ENCODE assay signal across 9 mouse cellular contexts in genomic region chr17:56829171-56829570, GRCm38 (mm10). TPM values are rescaled to one million over a fixed set of nuclear protein-coding genes. Genes with fewer than 3 reads are reported as not detected.
DNase-seq lines count a peak whose midpoint lies in the region; ATAC-seq and TF ChIP-seq lines count a peak whose summit lies in the region.
"Had no signal": no experiment of that assay in that cellular context is flagged by ENCODE, and none has a peak within 500 bp of the region (broad histone marks: within the 10 kb centered on the region; RNA-seq: fewer than 3 reads in every experiment).

No protein-coding gene starts in this region.

- peaks cover 5% of the 10 kb centered on the region; the same call in 1 of the 2 replicates for H3K27me3 ChIP-seq in erythroblast, embryonic 14.5 days (ENCODE audit: control insufficient read depth)
- no peaks in the 10 kb centered on the region for H3K27me3 ChIP-seq in E14TG2a.4 (ENCODE audit: insufficient read depth, low read length)
- H3K27me3 ChIP-seq in forebrain, embryonic 16.5 days (replicated peaks; ENCODE audit: control insufficient read depth, insufficient read depth, low read length), result peaks cover 3% of the 10 kb centered on the region; the same call in 1 of the 2 replicates
- H3K27me3 ChIP-seq in liver, embryonic 13.5 days, result 0 out of 2 replicates have a peak, but pooled peaks cover 8% of the 10 kb centered on the region
- peaks cover 4% of the 10 kb centered on the region; the same call in 1 of the 2 replicates for H3K27me3 ChIP-seq in thymus, adult 2 months (ENCODE audit: control insufficient read depth, insufficient read depth, low read length)

- H3K27ac ChIP-seq in forebrain, embryonic 16.5 days (ENCODE audit: low read length), result no peak overlapping the region
- H3K27ac ChIP-seq in liver, embryonic 13.5 days, result peak overlapping the region; percentile 95
- H3K27ac ChIP-seq in thymus, adult 2 months (ENCODE audit: control insufficient read depth, insufficient read depth, low read length), result no peak overlapping the region

- TF ChIP-seq CTCF in E14TG2a.4 (conservative IDR thresholded peaks at IDR 0.05; ENCODE audit: low read length), result no peak
- no peak for TF ChIP-seq CTCF in thymus, adult 2 months (IDR thresholded peaks at IDR 0.05; ENCODE audit: borderline replicate concordance, control insufficient read depth, extremely low read depth, insufficient read depth, low read length, poor library complexity)

- WGBS in forebrain, embryonic 16.5 days, result 27% methylated on average over 11 of the region's 11 CpGs
- WGBS in liver, embryonic 13.5 days (ENCODE audit: insufficient replicate concordance), result 36% methylated on average over 11 of the region's 11 CpGs
- WGBS in thymus, adult 2 months, result 77% methylated on average over 11 of the region's 11 CpGs

- no peak for ATAC-seq in erythroblast, adult 5-6 weeks (replicated peaks; ENCODE audit: low FRiP score, poor library complexity, severe bottlenecking)
- no peak for ATAC-seq in forebrain, embryonic 16.5 days
- ATAC-seq in liver, embryonic 13.5 days (ENCODE audit: low read depth), result no peak

- TF ChIP-seq POLR2A in thymus, adult 2 months (IDR thresholded peaks at IDR 0.05; ENCODE audit: control insufficient read depth, extremely low read depth, insufficient read depth, low read length, poor library complexity), result no peak

- H3K4me1 ChIP-seq in erythroblast, embryonic 14.5 days (ENCODE audit: control insufficient read depth), result peaks cover 64% of the 10 kb centered on the region
- peaks cover 82% of the 10 kb centered on the region for H3K4me1 ChIP-seq in E14TG2a.4 (replicated peaks; ENCODE audit: low read depth, low read length)
- peaks cover 13% of the 10 kb centered on the region for H3K4me1 ChIP-seq in forebrain, embryonic 16.5 days (replicated peaks; ENCODE audit: control insufficient read depth, insufficient read depth, low read length)
- peaks cover 71% of the 10 kb centered on the region for H3K4me1 ChIP-seq in liver, embryonic 13.5 days (replicated peaks)
- peaks cover 18% of the 10 kb centered on the region for H3K4me1 ChIP-seq in thymus, adult 2 months (replicated peaks; ENCODE audit: control insufficient read depth, insufficient read depth, low read length)

- H3K9ac ChIP-seq in forebrain, embryonic 16.5 days (replicated peaks; ENCODE audit: low read depth, low read length), result no peak overlapping the region
- peak overlapping the region; percentile 91 for H3K9ac ChIP-seq in liver, embryonic 13.5 days

- H3K36me3 ChIP-seq in erythroblast, embryonic 14.5 days (ENCODE audit: control insufficient read depth), result peaks cover 50% of the 10 kb centered on the region
- peaks cover 33% of the 10 kb centered on the region for H3K36me3 ChIP-seq in E14TG2a.4 (ENCODE audit: insufficient read depth, low read length)
- H3K36me3 ChIP-seq in forebrain, embryonic 16.5 days (ENCODE audit: control insufficient read depth, insufficient read depth), result no peaks in the 10 kb centered on the region
- peaks cover 2% of the 10 kb centered on the region; the same call in 1 of the 2 replicates for H3K36me3 ChIP-seq in liver, embryonic 13.5 days
- no peaks in the 10 kb centered on the region for H3K36me3 ChIP-seq in thymus, adult 2 months (ENCODE audit: control insufficient read depth, insufficient read depth, low read length)

- DNase-seq in liver, embryonic 13.5 days, result no peak
- no peak for DNase-seq in ovary, postnatal 14 days (ENCODE audit: low spot score)
- DNase-seq in thymus, postnatal 0 days (ENCODE audit: low spot score), result no peak
- DNase-seq in thymus, adult 2 months, result no peak

- H3K4me3 ChIP-seq in erythroblast, embryonic 14.5 days (replicated peaks), result peak overlapping the region; percentile 93
- peak overlapping the region; percentile 85 for H3K4me3 ChIP-seq in E14TG2a.4 (replicated peaks; ENCODE audit: low read length)
- H3K4me3 ChIP-seq in forebrain, embryonic 16.5 days (replicated peaks; ENCODE audit: low read length), result peak overlapping the region; percentile 51
- peak overlapping the region; percentile 88 for H3K4me3 ChIP-seq in liver, embryonic 13.5 days (replicated peaks)
- H3K4me3 ChIP-seq in thymus, adult 2 months (ENCODE audit: control insufficient read depth, insufficient read depth, low read length), result no peak overlapping the region

- peak overlapping the region; percentile 64 for H3K4me2 ChIP-seq in forebrain, embryonic 16.5 days (ENCODE audit: low read length)
- peak overlapping the region; percentile 91 for H3K4me2 ChIP-seq in liver, embryonic 13.5 days

- H3K9me3 ChIP-seq in erythroblast, embryonic 14.5 days (ENCODE audit: control insufficient read depth, low read length), result no peaks in the 10 kb centered on the region
- no peaks in the 10 kb centered on the region for H3K9me3 ChIP-seq in E14TG2a.4 (ENCODE audit: low read length)
- no peaks in the 10 kb centered on the region for H3K9me3 ChIP-seq in forebrain, embryonic 16.5 days (ENCODE audit: control insufficient read depth, low read length)
- no peaks in the 10 kb centered on the region for H3K9me3 ChIP-seq in liver, embryonic 13.5 days (replicated peaks)

RNA-seq across cellular contexts. Expression of gene Rfx2, which starts 1.6 kb away (rescaled TPM):
- 26.9 and 29.2 TPM in 2 replicates for polyA plus RNA-seq in erythroblast, embryonic 14.5 days (2012)
- total RNA-seq in erythroblast, adult 5-6 weeks (2015; ENCODE audit: low replicate concordance), result 21.5 and 25.7 TPM in 2 replicates
- total RNA-seq in erythroblast, adult 5-6 weeks (2017; ENCODE audit: low replicate concordance), result 26.1 and 39.6 TPM in 2 replicates
- polyA plus RNA-seq in forebrain, embryonic 16.5 days (2015; fragmentation: Nextera tagmentation; extraction: Ambion mirVana), result 3.7 and 4.2 TPM in 2 replicates
- polyA plus RNA-seq in liver, embryonic 13.5 days (2015; fragmentation: Nextera tagmentation; extraction: Ambion mirVana), result 10.1 and 10.7 TPM in 2 replicates
- 3.0 and 3.2 TPM in 2 replicates for polyA plus RNA-seq in thymus, postnatal 0 days (2015; fragmentation: Nextera tagmentation; extraction: Ambion mirVana)
- polyA plus RNA-seq in thymus, adult 2 months (2012; rRNA removed), result 31.3 and 44.2 TPM in 2 replicates

RNA-seq across cellular contexts. Expression of gene Acsbg2, which starts 45.1 kb away (rescaled TPM):
- polyA plus RNA-seq in erythroblast, embryonic 14.5 days (2012), result not detected in 2 replicates
- total RNA-seq in erythroblast, adult 5-6 weeks (2015; ENCODE audit: low replicate concordance), result not detected in 2 replicates
- total RNA-seq in erythroblast, adult 5-6 weeks (2017; ENCODE audit: low replicate concordance), result not detected in 2 replicates
- polyA plus RNA-seq in forebrain, embryonic 16.5 days (2015; fragmentation: Nextera tagmentation; extraction: Ambion mirVana), result not detected in 2 replicates
- not detected in 2 replicates for polyA plus RNA-seq in liver, embryonic 13.5 days (2015; fragmentation: Nextera tagmentation; extraction: Ambion mirVana)
- not detected in 2 replicates for polyA plus RNA-seq in thymus, postnatal 0 days (2015; fragmentation: Nextera tagmentation; extraction: Ambion mirVana)
- 0.11 TPM in 1 of 2 replicates, not detected in the other for polyA plus RNA-seq in thymus, adult 2 months (2012; rRNA removed)
- total RNA-seq: megakaryocyte progenitor cell, adult 5-6 weeks had no signal

RNA-seq across cellular contexts. Expression of gene 1700061G19Rik, which starts 46.1 kb away (rescaled TPM):
- not detected in 2 replicates for polyA plus RNA-seq in erythroblast, embryonic 14.5 days (2012)
- not detected in 2 replicates for total RNA-seq in erythroblast, adult 5-6 weeks (2015; ENCODE audit: low replicate concordance)
- not detected in 2 replicates for total RNA-seq in erythroblast, adult 5-6 weeks (2017; ENCODE audit: low replicate concordance)
- polyA plus RNA-seq in forebrain, embryonic 16.5 days (2015; fragmentation: Nextera tagmentation; extraction: Ambion mirVana), result 0.50 and 0.65 TPM in 2 replicates
- polyA plus RNA-seq in liver, embryonic 13.5 days (2015; fragmentation: Nextera tagmentation; extraction: Ambion mirVana), result 0.03 and 0.08 TPM in 2 replicates
- 0.21 and 0.26 TPM in 2 replicates for polyA plus RNA-seq in thymus, postnatal 0 days (2015; fragmentation: Nextera tagmentation; extraction: Ambion mirVana)
- polyA plus RNA-seq in thymus, adult 2 months (2012; rRNA removed), result 0.10 and 0.19 TPM in 2 replicates

RNA-seq across cellular contexts. Expression of gene Prr22, which starts 59.1 kb away (rescaled TPM):
- polyA plus RNA-seq in erythroblast, embryonic 14.5 days (2012), result 0.66 and 0.78 TPM in 2 replicates
- not detected in 2 replicates for total RNA-seq in erythroblast, adult 5-6 weeks (2015; ENCODE audit: low replicate concordance)
- not detected in 2 replicates for total RNA-seq in erythroblast, adult 5-6 weeks (2017; ENCODE audit: low replicate concordance)
- 0.96 and 1.0 TPM in 2 replicates for polyA plus RNA-seq in forebrain, embryonic 16.5 days (2015; fragmentation: Nextera tagmentation; extraction: Ambion mirVana)
- polyA plus RNA-seq in liver, embryonic 13.5 days (2015; fragmentation: Nextera tagmentation; extraction: Ambion mirVana), result 0.45 and 0.61 TPM in 2 replicates
- 0.40 and 0.68 TPM in 2 replicates for polyA plus RNA-seq in thymus, postnatal 0 days (2015; fragmentation: Nextera tagmentation; extraction: Ambion mirVana)
- polyA plus RNA-seq in thymus, adult 2 months (2012; rRNA removed), result 4.1 and 4.5 TPM in 2 replicates
